Mouse (Mus musculus): ENCODE measurements around the gene Kiss1.

Gene Kiss1

DNA sequence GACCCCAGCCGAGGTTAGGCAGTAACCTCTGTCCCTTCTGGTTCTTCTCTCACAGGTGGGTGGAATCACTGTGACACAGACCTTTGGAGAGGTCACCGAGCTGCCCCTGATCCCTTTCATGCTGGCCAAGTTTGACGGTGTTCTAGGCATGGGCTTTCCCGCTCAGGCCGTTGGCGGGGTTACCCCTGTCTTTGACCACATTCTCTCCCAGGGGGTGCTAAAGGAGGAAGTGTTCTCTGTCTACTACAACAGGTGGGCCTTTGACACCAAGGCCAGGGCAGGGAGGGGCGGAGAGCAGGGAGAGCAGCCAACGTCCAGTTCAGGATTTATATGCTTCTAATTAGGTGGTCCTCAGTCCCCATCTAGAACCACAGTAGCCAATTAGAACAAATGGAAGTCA is 34.7 kb downstream of the Kiss1 start:
- no peak for DNase-seq (ENCODE audit: inconsistent age in 2 of 2, low spot score in 1 of 2)

DNA sequence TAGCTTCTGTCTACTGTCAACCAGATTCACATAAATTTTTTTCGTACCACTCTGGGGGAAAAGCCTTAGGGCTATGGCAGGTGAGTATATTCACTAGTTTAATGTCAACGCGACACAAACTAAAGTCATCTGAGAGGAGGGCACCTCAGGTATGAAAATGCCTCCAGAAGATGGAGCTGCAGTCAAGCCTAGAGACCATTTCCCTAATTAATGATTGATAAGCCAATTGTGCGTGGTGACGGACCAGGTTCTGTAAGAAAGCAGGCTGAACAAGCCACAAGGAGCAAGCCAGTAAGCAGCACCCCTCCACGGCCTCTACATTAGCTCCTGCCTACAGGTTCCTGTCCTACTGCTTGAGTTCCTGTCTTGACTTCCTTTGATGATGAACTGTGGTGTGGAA is 39.3 kb downstream of the Kiss1 start:
- DNase-seq (ENCODE audit: inconsistent age in 2 of 2, low spot score in 1 of 2): no peak

DNA sequence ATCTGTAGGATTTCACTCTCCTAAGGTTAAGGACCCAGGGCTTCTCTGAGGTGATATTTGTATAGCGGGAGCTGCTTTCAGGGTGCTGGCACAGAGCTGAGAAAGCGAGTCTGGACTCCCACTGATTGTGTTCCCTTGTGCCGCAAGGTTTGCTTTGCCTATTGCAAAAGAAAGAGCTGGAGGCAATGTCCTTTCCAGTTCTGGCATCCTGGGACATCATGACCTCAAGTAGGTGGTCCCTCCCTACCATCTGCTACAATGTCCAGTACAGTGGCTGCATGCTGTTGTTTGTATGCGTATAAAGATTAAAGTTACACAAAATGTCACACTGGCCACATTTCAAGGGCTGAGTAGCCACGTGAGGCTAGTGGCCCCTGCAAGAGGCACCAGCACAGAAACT is 40.4 kb downstream of the Kiss1 start:
- DNase-seq (ENCODE audit: inconsistent age in 2 of 2, low spot score in 1 of 2): no peak

DNA sequence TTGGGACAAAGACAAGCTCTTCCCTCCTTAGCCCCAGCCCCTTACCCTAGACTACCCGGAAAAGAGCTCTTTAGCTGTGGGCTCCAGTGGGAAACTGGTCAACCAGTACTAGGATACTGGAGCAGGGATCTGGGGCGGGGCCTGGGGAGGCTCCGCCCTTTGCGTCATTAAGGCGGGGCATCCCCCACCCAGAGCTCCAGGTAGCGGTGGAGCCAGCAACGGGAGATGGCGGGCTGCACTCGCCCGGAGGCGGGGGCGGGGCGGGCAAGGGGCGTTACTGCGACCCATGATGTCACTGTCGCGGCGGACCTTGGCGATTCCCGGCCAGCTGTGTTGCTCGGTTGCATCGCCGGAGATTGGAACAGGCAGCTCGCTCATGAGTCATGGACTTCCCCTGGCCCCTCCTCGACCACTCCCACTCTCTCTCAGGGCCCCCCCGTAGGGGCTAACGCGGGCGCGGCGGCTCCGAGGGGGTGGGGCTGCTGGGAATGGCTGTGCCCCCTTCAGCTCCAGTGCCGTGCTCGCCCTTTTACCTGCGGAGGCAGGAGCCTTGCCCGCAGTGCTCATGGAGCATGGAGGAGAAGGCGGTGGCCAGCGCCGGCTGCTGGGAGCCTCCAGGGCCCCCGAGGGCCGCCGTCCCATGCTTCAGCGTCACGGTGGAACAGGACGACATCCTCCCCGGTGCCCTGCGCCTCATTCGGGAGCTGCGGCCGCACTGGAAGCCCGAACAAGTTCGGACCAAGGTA is 41.8 kb downstream of the Kiss1 start, which contains the start of gene Etnk2:
TSS of gene Etnk2 (plus strand) at position 297 of the 746 bp plus-strand sequence.
- peak; percentile 96 for DNase-seq (ENCODE audit: inconsistent age in 2 of 2, low spot score in 1 of 2)

DNA sequence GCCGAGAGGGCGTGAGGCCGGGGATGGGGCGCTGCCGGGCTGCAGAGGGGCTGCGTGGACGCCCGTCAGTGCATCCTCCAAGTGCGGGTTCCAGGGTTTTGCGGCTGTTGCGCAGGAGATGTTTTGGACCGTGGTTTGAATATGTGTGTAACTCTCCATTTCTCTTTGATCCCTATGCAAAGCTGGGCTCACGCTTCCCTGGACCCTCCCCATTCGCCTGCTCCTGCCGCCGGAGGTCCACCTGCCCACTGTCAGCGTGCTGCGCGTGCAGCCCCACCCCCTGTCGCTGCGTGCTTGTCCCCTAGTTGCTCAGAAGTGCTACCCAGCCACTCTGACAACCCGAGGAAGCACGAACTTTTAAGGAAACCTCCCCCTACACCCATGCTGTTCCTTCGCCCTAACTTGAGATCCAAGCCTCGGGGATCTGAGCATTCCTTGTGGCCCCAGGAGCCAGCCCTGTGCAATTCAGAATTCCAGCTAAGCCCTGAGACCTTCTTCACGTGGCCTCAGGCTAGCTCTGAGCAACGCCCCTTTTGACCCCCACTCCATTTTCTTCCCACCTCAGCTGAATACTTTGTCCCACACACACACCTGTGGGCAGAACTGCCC is 42.5 kb downstream of the Kiss1 start:
- DNase-seq (ENCODE audit: inconsistent age in 2 of 2, low spot score in 1 of 2): peak in 1 of 2 experiments; percentile 53

DNA sequence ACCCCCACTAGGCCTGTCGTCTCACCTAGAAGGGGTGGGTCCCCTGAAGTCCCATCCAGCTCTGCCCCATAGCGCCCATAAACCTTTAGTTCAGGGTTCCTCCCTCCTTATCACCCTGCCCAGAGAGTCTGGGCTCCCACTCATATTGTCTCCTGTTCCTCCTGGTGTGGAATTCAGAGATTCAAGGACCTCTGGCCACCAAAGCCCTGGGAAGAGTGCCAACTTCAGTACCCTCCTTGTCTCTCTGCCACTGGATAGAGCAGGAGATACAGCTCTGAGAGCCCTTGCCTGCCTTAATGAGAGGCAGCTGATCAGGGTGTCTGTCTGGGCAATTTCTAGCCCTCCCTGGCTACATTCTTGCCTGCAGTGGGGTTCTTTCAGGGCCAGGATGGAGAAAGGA is 43.2 kb downstream of the Kiss1 start:
- DNase-seq (ENCODE audit: inconsistent age in 2 of 2, low spot score in 1 of 2): peak; percentile 54 to 67

DNA sequence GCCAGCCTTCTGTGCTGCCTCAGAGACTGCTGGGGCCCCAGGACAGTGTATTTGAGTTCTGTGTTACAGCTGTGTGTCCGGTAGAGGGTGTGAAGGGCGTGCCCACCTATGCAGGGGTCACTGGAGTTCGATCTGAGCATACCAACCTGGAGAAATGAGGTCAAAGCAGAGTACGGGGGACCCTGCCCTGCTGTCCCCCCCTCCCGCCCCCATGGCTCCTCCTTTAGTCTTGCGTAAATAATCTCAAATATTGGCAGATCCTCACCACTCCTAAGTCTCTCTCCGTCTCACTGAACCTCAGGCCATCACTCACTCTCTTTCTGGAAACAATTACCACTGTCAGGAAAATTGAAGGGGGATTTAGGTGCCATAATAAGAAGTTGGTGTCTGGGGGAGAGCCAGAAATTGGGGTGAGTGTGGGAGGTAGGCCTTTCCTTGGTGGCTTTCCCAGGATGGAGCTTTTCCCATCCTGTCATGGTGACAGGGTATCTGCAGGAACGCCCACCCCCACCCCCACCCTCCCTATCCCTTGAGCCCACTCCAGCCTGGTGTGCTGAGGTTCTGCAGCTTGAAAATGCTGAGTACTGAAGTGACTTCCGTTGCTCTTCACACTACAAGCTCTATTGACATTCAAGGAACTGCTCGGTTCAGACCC is 45.4 kb downstream of the Kiss1 start:
- DNase-seq (ENCODE audit: inconsistent age in 2 of 2, low spot score in 1 of 2): no peak

DNA sequence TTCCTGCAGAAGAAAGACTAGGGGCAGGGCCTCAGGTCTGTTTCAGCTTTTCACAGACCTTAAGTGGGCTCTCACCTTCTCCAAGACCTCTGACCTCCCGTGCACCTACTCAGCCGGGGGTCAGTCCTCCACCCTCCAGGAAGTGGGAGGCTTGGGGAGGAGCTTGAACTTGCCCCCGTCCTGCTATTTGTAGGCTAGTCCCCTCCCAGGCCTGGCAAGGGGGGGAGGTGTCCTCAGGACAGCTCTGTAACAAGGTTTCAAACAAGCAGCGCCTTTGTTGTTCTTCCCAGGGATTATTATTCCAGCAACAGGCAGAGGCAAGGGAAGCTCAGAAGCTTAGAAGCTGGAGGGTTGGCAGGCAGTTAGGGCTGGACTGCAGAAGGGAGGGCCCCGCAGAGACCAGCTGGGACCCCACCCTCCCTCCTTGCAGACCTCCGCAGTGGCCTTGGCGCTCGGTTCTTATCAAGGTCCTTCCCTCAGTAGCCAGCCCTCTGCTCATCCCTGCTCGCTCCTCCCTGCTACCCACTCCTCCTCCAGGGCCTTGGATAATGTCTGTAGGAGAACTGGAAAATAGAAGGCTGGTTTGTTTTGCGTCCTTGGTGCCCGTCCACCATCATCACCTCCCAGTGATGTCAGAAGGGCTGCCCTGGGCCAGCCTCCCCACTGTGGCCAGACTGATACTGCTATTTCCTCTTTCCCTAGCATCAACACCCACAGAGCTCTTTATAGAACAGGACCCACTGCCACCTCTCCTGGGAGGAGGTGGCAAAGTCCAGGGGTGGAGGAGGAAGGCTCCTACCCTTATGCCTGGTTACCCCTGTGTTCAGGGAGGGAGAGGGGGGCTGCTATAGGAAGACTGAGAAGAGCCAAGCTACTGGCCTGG is 46.2 kb downstream of the Kiss1 start:
- peak; percentile 81 for DNase-seq (ENCODE audit: inconsistent age in 2 of 2, low spot score in 1 of 2)

DNA sequence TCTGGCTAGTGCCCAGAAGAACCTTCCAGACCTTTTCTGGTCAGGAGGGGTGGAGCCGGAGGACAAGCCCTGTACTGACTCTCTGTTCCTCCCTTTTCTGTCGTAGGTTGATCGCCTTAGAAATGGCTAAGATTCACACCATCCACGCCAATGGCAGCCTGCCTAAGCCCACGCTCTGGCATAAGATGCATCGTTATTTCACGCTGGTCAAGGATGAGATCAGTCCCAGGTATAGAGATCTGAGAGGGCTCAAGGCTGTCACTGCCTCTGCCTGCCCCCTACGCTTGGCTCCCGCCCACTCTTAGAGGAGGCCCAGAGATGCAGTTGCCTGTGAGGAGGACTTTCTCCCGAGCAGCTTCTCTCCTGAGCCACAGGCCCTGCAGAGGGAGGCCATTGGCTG is 47.0 kb downstream of the Kiss1 start:
- DNase-seq (ENCODE audit: inconsistent age in 2 of 2, low spot score in 1 of 2): peak; percentile 54 to 71

DNA sequence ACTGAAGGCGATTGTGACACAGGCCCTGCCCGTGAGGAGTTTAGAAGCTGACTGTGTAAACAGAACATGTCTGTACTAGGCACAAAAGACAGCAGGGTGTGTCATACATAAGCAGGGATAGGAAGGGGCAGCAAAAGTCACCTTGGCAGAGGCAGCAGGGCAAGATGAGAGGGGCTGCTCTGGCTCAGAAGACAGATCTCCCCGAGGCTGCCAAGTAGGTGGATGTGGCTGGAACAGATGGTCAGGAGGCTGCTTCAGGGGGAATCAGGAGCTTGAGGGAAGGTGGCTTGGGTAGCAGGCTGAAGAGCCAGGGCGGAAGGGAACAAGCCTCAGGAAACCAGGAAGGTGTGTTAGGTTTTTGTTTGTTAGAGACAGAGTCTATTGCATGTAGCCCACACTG is 48.7 kb downstream of the Kiss1 start:
- DNase-seq (ENCODE audit: inconsistent age in 2 of 2, low spot score in 1 of 2): no peak

DNA sequence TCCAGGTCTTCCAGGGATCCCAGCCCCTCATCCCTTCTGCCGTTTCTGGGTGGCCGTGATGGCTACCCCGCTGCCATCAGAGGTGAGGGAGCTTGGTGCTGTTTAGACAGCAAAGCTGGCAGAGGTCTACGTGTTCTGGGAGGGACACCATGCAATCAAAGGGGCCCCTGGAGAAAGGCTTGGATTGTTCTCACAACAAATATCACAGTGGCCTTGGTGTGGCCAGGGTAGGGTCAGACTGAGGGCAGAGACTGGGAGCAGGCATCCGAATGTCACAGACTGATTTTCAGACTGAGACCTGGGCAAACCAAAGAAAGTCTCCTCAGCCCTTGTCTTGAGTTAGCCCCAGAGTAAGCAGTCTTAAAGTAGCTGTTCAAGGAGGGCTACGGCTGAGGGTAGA is 49.8 kb downstream of the Kiss1 start:
- peak; percentile 69 to 70 for DNase-seq (ENCODE audit: inconsistent age in 2 of 2, low spot score in 1 of 2)

DNA sequence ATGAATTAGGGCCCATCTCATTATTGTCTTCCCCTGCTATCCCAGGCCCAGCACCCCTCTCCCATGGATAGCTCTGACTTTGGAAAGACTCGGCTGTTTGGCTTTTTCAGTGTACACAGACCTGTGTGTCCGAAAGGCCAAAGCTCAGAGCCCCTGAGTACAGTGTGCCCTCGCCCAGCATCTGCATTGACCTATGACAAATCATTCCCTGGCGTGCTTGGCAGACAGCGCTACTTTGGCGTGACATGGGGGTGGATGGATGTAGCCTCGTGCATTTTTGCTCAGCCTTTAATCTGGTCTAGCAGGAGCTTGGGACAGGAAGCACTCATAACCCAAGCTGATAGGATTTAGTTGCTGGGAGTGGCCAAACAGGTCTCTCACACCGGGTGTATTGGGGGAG is 50.4 kb downstream of the Kiss1 start:
- peak; percentile 83 to 85 for DNase-seq (ENCODE audit: inconsistent age in 2 of 2, low spot score in 1 of 2)

DNA sequence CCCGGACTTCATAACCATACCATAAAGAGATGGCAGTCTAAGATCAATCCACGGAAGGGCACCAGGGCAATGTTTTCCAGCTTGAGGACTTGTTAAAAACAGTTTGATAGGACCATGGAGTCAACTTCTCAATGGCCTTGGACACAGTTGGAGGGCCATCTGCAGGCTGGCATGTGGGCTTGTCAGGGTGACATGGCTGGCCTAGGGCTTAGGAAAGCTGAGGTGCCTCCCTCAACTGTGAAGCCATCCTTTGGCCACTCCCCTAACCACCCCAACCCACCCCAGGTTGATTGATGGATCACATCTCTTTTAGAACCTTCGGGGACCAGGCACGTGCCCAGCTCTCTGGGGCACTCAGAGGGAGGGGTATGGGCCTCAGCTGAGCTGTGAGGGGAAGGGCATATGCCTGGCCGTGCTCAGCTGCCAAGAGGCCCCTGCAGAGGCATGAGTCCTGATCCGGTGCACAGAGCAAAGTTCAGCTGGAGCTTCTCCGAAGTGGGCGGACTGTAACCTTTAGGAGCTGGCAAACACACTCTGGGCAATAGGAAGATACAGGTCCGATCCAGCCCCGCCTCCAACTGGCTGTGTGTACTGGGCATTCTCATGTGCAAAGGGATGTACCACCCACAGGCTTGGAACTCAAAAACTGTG is 54.1 kb downstream of the Kiss1 start:
- peak in 1 of 2 experiments; percentile 21 for DNase-seq (ENCODE audit: inconsistent age in 2 of 2, low spot score in 1 of 2)

DNA sequence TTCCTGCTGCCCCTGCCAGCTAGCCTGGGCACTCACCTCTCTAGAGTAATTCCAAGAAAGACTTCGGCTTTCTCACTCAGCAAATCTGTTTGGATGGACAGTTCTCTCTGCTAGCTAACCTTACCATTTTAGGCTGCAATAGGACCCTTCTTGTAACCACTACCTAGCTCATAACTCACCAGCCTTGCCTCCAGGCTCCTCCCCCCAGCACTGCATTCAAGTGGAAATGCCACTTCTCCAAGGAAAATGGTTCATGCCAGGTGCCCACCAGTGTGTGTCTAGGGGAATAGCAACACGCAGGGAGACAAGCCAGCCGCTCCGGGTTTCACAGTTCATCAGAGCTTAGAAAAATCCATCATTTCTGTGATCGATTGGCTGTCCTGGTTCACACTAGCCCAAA is 55.9 kb downstream of the Kiss1 start:
- DNase-seq (ENCODE audit: inconsistent age in 2 of 2, low spot score in 1 of 2): no peak

All from adrenal gland, adult (tissue).